Mouse (Mus musculus): ENCODE results near the gene Ppp5c.

DNA sequence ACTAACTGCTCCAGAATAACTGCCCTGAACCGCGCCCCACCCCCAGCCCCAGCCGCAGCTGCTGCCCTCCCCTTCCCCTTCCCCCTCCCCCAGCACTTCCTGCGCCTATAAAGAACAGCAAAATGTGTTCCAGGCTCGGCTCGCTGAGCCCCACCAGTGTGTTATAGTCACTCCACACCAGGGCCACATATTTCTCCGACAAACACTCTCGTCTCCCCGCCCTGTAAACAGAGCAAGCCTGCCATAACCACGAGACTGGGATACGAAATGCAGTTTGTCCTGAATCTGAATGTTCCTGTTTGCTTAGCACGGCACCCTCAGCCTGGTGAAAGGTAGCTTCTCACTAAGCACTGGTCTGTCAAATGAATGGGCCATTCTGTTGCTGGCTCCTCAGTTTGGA is 47.4 kb downstream of the Ppp5c start:
- TF ChIP-seq CTCF (IDR thresholded peaks at IDR 0.05; ENCODE audit: low read depth, low read length) (no peak), TAL1 (conservative IDR thresholded peaks at IDR 0.05; ENCODE audit: low read depth, low read length) (no peak), GATA1 (IDR thresholded peaks at IDR 0.05; ENCODE audit: borderline replicate concordance, low read length) (no peak)

Data from G1E (cell line).